In genomic region chr13:51323058-51323715, GRCm38 (mm10) we compare ENCODE assay signal across 29 mouse cellular contexts.
DNase-seq lines count a peak whose midpoint lies in the region; TF ChIP-seq lines count a peak whose summit lies in the region.
"Had no signal": no experiment of that assay in that cellular context is flagged by ENCODE, and none has a peak within 500 bp of the region (broad histone marks: within the 10 kb centered on the region; RNA-seq: fewer than 3 reads in every experiment).

No protein-coding gene starts in this region.

- no peak for TF ChIP-seq CTCF in embryonic fibroblast, embryonic 13.5 days (IDR thresholded peaks at IDR 0.05; ENCODE audit: borderline replicate concordance, insufficient read depth, low read length)

- H3K27ac ChIP-seq in embryonic fibroblast, embryonic 13.5 days (ENCODE audit: insufficient read depth, low read length), result peak overlapping the region; percentile 34; the same call in 1 of the 2 replicates
- H3K27ac ChIP-seq: embryonic facial prominence, embryonic 12.5 days; forebrain, embryonic 10.5 days; forebrain, embryonic 15.5 days; gastrocnemius, adult 2 months; heart, embryonic 15.5 days; hindbrain, embryonic 12.5 days; hindbrain, postnatal 0 days; intestine, embryonic 15.5 days; limb, embryonic 15.5 days; liver, embryonic 14.5 days; lung, embryonic 15.5 days; midbrain, embryonic 15.5 days; neural tube, embryonic 12.5 days; stomach, embryonic 15.5 days had no signal

- no peaks in the 10 kb centered on the region for H3K36me3 ChIP-seq in megakaryocyte, embryonic 14.5 days (replicated peaks; ENCODE audit: low read length)
- H3K36me3 ChIP-seq: embryonic facial prominence, embryonic 12.5 days; forebrain, embryonic 10.5 days; forebrain, embryonic 15.5 days; heart, embryonic 15.5 days; hindbrain, embryonic 12.5 days; intestine, embryonic 15.5 days; limb, embryonic 15.5 days; lung, embryonic 15.5 days; midbrain, embryonic 15.5 days; neural tube, embryonic 12.5 days; stomach, embryonic 15.5 days had no signal

- DNase-seq in 3T3-L1 (ENCODE audit: low read depth, low spot score) (peak; percentile 61), 416B (ENCODE audit: low read depth) (peak; percentile 75)
- no peak for DNase-seq in Muller cell, postnatal 12 days (ENCODE audit: inconsistent ontology term)
- no peak for DNase-seq in right cerebral cortex, postnatal 14 days
- DNase-seq: adrenal gland, postnatal 25 days; cerebellum, adult 18-20 months; cerebellum, postnatal 10 days; gastrocnemius, adult 2 months; kidney, adult 2 months; kidney, postnatal 10 days; layer of hippocampus, postnatal 36 days; left cerebral cortex, postnatal 4 days; lung, postnatal 36 days; right cerebral cortex, adult 18-20 months had no signal

- H3K27me3 ChIP-seq in megakaryocyte, embryonic 14.5 days (replicated peaks), result no peaks in the 10 kb centered on the region
- H3K27me3 ChIP-seq: embryonic facial prominence, embryonic 12.5 days; forebrain, embryonic 15.5 days; heart, embryonic 15.5 days; hindbrain, embryonic 12.5 days; intestine, embryonic 15.5 days; limb, embryonic 15.5 days; lung, embryonic 15.5 days; midbrain, embryonic 15.5 days; neural tube, embryonic 12.5 days; stomach, embryonic 15.5 days had no signal

- H3K4me1 ChIP-seq in embryonic fibroblast, embryonic 13.5 days (ENCODE audit: control insufficient read depth, insufficient read depth, low read length), result peaks cover 11% of the 10 kb centered on the region; the same call in 1 of the 2 replicates
- H3K4me1 ChIP-seq in megakaryocyte, embryonic 14.5 days, result no peaks in the 10 kb centered on the region; the same call in 1 of the 2 replicates
- H3K4me1 ChIP-seq: midbrain, embryonic 15.5 days had no signal

- TF ChIP-seq POLR2A in embryonic fibroblast, embryonic 13.5 days (IDR thresholded peaks at IDR 0.05; ENCODE audit: low read depth, low read length), result no peak

- H3K9me3 ChIP-seq in megakaryocyte, embryonic 14.5 days, result no peaks in the 10 kb centered on the region
- H3K9me3 ChIP-seq: embryonic facial prominence, embryonic 12.5 days; forebrain, embryonic 10.5 days; forebrain, embryonic 15.5 days; heart, embryonic 15.5 days; hindbrain, embryonic 12.5 days; intestine, embryonic 15.5 days; limb, embryonic 15.5 days; lung, embryonic 15.5 days; midbrain, embryonic 15.5 days; neural tube, embryonic 12.5 days; stomach, embryonic 15.5 days had no signal

- H3K4me3 ChIP-seq in embryonic fibroblast, embryonic 13.5 days (ENCODE audit: insufficient read depth, low read length), result no peak overlapping the region
- peak overlapping the region; percentile 9 for H3K4me3 ChIP-seq in megakaryocyte, embryonic 14.5 days (replicated peaks)
- H3K4me3 ChIP-seq: embryonic facial prominence, embryonic 12.5 days; forebrain, embryonic 10.5 days; forebrain, embryonic 15.5 days; gastrocnemius, adult 2 months; heart, embryonic 15.5 days; hindbrain, embryonic 12.5 days; intestine, embryonic 15.5 days; limb, embryonic 15.5 days; lung, embryonic 15.5 days; midbrain, embryonic 15.5 days; neural tube, embryonic 12.5 days; stomach, embryonic 15.5 days had no signal

Comparison
In these comparisons a context has a peak if more than half of its experiments do, and no peak if none do; other contexts are left out.
1. DNase-seq: peak in 3T3-L1 (single experiment) and 416B (single experiment); none in Muller cell, postnatal 12 days (single experiment) and right cerebral cortex, postnatal 14 days (single experiment).